Mouse (Mus musculus): ENCODE measurements around the gene Hist1h2ad.
"Not testable (repeated sequence)": the region's sequence is repeated elsewhere in the genome, so short reads cannot be mapped to it uniquely, and the experiment has no call there.

Gene Hist1h2ad

GRCm38 (mm10) chr13:23541497-23541896 lies 32.7 kb upstream of the Hist1h2ad start:
- DNase-seq (ENCODE audit: low spot score in 2 of 2) = no peak

DNA sequence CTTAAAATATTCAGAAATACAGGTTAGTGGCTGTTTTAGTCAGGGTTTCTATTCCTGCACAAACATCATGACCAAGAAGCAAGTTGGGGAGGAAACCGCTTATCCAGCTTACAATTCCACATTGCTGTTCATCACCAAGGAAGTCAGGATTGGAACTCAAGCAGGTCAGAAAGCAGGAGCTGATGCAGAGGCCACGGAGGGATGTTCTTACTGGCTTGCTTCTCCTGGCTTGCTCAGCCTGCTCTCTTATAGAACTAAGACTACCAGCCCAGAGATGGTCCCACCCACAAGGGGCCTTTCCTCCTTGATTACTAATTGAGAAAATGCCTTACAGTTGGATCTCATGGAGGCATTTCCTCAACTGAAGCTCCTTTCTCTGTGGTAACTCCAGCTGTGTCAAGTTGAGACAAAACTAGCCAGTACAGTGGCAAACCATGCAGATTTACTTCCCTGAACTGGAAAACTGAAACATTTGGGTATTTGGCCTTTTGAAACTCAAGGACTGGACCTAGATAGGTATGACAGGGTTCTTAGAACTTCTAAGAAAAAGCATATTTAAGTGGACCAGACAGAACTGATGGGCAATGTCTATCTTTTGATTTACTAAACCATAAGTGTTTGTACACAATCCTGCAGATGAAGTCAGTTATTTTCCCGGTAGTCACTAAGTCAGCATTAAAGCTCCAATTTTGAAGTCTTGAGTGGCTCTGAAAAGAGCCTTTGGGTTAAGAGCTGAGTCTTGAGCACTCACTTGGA lies 31.8 kb upstream of the Hist1h2ad start:
- DNase-seq (ENCODE audit: low spot score in 2 of 2) = not testable (repeated sequence)

- DNase-seq (ENCODE audit: low spot score in 2 of 2) = peak; percentile 45 to 57
Measured at GRCm38 (mm10) chr13:23542999-23543607, 31.1 kb upstream of the Hist1h2ad start, which contains the start of gene Hist1h2bh. TSS of gene Hist1h2bh (minus strand) at chr13:23543392.

GRCm38 (mm10) chr13:23543965-23544786 lies 30.0 kb upstream of the Hist1h2ad start, which contains the start of gene Hist1h3f:
TSS of gene Hist1h3f (plus strand) at chr13:23544052.
- DNase-seq (ENCODE audit: low spot score in 2 of 2) = peak; percentile 61 to 63

DNA sequence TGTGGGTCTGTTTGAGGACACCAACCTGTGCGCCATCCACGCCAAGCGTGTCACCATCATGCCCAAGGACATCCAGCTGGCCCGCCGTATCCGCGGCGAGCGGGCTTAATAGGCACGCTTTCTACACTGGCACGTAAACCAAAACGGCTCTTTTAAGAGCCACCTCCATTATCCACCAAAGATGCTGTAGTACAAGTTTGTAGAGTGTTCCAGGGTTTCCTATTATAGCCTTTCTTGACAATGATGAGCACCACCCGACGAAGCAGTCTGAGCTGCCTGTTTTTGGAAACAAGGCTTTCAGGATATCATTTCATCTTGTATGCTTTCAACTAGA lies 29.4 kb upstream of the Hist1h2ad start:
- not testable (repeated sequence) for DNase-seq (ENCODE audit: low spot score in 2 of 2)

GRCm38 (mm10) chr13:23546694-23547093 lies 27.5 kb upstream of the Hist1h2ad start:
- no peak for DNase-seq (ENCODE audit: low spot score in 2 of 2)

DNA sequence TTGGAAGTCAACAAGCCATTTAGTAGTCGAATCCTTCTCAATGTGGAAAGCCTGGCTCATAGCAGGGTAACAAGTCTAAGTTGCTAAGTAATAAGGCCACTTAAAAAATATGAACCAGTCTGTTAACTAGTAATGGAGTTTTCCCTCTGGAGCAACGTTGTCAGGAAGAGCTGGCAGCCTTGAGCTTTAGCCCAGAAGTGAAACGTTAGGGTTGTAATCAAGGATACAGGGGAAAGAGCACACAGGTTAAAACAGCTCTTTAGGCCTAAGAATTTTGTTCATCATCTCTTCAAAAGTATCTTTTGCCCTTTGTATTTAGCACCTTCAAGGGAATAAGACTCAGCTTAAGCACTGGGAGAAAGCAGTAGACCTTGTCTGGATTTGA lies 23.4 kb upstream of the Hist1h2ad start:
- no peak for DNase-seq (ENCODE audit: low spot score in 2 of 2)

DNA sequence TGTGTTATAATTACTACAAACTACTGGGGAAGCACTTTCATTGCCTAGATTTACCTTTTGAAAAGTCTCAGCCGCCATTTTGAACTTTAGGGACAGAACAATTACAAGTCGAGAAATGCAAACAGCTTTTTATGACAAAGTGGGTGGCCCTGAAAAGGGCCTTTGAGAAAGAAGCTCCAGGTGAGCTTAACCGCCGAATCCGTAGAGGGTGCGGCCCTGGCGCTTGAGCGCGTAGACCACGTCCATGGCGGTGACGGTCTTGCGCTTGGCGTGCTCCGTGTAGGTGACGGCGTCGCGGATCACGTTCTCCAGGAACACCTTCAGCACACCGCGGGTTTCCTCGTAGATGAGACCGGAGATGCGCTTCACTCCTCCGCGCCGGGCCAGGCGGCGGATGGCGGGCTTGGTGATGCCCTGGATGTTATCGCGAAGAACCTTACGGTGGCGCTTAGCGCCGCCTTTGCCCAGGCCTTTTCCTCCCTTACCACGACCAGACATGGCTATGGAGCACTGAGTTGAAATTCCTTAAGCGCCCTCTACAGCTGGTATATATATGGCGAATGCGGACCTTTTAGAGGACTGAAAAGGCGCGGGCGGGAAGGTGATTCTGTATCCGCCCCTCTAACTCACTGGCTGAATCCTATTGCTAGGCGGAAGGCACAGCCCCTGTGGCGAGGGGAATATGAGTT lies 22.9 kb upstream of the Hist1h2ad start, which contains the start of gene Hist1h4f:
Gene Hist1h4f, minus strand, starts transcription at position 503 of the 689 bp plus-strand sequence.
- DNase-seq (ENCODE audit: low spot score in 2 of 2) = peak; percentile 84

DNA sequence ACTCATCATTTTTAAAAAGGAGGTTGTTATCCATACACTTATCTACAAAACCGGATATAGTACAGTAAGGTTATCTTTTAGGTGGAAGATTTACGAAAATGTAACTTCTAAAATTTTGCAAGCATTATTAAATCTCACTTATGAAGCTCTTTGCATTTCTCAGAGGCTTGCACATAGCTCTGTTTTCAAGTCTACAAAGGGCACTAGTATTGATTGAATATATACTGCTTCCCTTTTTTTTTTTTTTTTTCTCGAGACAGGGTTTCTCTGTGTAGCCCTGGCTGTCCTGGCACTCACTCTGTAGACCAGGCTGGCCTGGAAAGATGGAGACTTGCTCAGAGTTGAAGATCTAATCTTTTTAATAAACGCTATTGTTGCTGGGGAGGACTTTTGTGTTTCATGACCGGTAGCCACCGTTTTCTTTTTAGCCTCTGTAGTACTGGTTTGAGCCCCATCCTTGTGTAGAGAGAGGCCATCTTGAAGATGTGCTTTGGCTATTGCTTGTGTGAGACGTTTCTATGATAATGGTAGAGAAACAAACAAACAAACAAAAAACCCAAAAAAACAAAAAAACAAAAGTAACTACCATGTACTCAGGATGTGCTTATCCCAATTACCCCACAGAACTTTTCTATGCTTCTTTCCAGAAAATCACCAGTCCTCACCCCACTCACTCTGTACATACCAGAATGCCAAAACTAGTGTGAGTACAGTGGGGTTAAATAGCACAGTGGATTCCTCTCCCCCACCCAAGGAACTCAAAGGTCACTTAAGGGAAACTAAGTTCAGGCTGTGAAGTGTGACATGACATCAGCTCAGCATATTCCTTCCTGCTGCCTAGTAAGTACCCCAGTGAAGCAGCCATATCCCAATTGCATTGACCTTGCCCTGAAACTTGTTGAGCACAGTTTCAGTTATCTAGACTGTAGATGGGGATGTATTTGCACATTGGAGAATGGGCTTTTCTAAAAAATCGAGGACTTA lies 22.0 kb upstream of the Hist1h2ad start:
- DNase-seq (ENCODE audit: low spot score in 2 of 2) = no peak

GRCm38 (mm10) chr13:23552962-23553361 lies 21.2 kb upstream of the Hist1h2ad start, which contains the start of gene Hist1h1d:
TSS of gene Hist1h1d (plus strand) at chr13:23553262.
- no peak for DNase-seq (ENCODE audit: low spot score in 2 of 2)

- DNase-seq (ENCODE audit: low spot score in 2 of 2) = no peak
Measured at GRCm38 (mm10) chr13:23554393-23554792, 19.8 kb upstream of the Hist1h2ad start.

DNA sequence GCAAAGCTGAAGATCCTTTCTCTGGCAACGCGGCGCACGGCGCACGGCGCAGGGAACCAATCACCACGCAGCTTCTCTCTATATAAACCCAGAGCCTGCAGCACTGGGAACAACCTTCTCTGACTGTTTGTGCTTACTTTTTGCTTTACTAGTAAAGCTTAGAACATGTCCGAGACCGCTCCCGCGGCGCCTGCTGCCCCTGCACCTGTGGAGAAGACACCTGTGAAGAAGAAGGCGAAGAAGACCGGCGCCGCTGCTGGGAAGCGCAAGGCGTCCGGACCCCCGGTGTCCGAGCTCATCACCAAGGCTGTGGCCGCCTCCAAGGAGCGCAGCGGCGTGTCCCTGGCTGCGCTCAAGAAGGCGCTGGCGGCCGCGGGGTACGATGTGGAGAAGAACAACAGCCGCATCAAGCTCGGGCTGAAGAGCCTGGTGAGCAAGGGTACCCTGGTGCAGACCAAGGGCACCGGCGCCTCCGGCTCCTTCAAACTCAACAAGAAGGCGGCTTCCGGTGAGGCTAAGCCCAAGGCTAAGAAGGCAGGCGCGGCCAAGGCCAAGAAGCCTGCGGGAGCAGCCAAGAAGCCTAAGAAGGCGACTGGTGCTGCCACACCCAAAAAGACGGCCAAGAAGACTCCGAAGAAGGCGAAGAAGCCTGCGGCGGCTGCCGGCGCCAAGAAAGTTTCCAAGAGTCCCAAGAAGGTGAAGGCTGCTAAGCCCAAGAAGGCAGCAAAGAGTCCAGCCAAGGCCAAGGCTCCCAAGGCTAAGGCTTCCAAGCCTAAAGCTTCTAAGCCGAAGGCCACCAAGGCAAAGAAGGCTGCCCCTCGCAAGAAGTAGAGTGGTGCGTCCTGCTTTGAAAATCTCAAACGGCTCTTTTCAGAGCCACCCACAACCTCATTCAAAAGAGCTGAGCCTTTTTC lies 19.0 kb upstream of the Hist1h2ad start:
- peak; percentile 69 to 79 for DNase-seq (ENCODE audit: low spot score in 2 of 2)

GRCm38 (mm10) chr13:23555839-23556416 lies 18.3 kb upstream of the Hist1h2ad start:
- peak; percentile 49 to 56 for DNase-seq (ENCODE audit: low spot score in 2 of 2)

- DNase-seq (ENCODE audit: low spot score in 2 of 2) = no peak
Measured at GRCm38 (mm10) chr13:23556906-23557305, 17.3 kb upstream of the Hist1h2ad start.

DNA sequence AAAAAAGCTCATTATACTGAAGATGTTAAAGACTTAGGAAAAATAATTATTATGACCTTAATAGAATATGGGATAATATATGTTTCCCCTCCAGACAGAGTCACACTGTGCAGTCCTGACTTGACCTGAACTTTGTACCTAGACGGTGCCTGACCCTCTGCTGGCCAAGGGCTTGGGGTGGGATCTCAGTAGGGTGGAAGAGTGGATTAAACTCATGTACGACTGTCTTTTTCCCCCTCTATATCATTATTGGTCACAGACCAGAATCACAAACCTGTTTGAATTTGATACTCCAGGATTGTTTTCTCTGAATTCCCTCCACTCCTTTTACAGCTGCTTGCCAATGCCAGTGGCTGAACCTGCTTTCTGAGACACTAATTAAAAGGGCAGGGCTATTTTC lies 13.5 kb upstream of the Hist1h2ad start:
- not testable (repeated sequence) for DNase-seq (ENCODE audit: low spot score in 2 of 2)

- not testable (repeated sequence) for DNase-seq (ENCODE audit: low spot score in 2 of 2)
Measured at GRCm38 (mm10) chr13:23561531-23561882, 12.7 kb upstream of the Hist1h2ad start.

GRCm38 (mm10) chr13:23561883-23562659 lies 12.1 kb upstream of the Hist1h2ad start, which contains the start of gene Hist1h3e:
TSS of gene Hist1h3e (minus strand) at chr13:23562369.
- peak; percentile 90 to 94 for DNase-seq (ENCODE audit: low spot score in 2 of 2)
